Mouse (Mus musculus) brain, embryonic 18.5 days (tissue): ENCODE measurements at regions not wholly inside any gene's neighbourhood (a gene's known extent, or its start where the extent isn't known, plus 50 kb on each side); places are given as distances from the start of the nearest gene placed in this dataset.

Experiments
- DNase-seq: peaks from one replicate; pipeline ENCODE4 v3.0.0-alpha.2; 2012; ENCODE audit warnings: low read depth, low spot score

DNA sequence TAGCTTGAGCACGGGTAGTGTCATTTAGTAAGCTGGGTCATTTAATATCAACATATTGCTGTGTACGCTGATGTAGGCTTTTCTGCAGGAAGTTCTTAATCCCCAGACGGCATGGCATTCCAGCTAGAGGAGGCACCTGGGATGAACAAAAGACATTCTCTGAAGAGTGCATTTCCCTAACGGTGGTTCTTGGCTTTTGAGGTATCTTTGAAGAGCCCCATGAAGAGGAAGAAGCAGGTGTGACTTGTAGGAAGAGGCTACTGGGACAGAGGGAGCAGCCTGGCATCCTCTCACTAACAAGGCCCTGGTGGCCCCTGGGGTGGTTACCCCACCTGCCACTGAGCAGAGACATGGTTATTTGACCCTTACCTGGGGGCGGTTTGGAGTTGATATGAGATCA, 457.7 kb downstream of the Rnf144b start:
- no peak for DNase-seq

DNA sequence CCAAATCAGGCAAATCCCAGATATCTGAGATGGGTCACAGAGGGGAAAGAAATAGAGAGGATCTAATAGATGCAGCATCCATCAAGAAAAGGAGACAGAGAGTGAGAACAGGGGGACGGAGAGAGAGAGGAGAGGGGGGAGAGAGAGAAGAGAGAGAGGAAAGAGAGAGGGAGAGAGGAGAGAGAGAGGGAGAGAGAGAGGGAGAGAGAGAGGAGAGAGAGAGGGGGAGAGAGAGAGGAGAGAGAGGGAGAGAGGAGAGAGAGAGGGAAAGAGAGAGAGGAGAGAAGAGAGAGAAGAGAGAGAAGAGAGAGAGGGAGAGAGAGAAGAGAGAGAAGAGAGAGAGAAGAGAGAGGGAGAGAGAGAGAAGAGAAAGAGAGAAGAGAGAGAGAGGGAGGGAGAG, 462.7 kb downstream of the Rnf144b start:
- no peak for DNase-seq

DNA sequence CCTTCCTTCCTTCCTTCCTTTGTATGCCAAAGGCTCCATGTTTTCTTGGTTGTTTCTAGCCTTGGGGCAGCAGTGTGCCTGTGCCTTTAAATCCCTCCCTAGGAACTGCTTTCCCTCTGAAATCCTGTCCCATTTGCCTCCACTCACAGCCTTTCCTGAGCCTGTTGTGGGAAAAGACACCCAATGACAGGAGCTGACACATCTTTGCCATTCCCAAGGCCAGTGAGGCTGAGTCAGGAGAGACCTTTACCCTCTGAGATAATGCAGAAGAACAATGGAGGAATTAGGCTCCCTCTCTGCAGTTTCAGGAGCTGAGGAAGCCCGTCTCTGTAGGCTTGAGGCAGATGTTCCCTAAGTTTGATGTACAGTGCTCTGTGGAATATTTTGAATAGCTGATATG, 480.2 kb downstream of the Rnf144b start:
- DNase-seq = no peak

DNA sequence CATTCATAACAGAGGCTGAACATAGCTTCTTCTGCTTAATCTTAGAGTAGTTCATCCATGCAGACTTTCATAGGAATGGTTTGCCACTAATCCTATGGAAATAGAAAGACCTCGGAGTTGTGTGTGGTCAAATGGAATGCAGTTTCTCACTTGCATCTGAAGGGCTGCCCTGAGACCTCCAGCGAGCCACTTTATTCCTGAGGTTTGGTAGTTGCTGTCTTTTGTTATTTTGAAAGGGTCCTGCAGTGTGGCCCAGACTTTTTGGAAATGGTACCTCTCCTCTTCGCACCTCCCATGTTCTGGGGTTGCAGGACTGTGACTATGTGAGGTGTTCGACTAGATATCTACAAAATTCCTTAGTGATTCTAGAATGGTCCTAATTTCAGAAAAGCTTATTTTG, 489.0 kb downstream of the Rnf144b start:
- no peak for DNase-seq

DNA sequence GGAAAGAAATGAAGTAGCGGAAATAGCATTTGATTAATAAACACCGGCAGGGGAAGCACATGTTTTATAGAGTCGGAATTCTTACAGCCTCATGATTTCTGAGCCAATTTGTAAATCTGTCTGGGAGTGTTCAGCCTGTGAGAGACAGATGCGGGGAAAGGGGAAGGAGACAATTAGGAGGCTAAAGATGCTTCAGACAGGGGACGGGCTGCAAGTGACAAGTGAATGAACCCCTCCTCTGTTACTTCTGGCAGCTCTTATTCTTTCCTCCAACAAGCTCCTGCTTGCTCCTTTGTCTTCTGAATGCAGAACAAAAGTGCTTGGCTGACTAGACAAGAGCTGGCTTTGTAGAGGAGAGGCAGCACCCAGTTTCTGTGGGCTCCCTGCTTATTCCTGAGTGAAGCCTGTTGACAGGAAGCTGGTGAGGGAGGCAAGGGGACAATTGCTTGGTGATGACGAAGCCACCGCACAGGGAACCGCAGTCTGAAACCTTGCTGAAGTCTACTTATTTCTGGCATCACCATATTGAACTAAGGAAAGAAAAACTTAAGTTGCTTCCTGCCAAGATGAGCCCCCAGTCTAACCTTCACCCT, 514.2 kb downstream of the Rnf144b start:
- no peak for DNase-seq

DNA sequence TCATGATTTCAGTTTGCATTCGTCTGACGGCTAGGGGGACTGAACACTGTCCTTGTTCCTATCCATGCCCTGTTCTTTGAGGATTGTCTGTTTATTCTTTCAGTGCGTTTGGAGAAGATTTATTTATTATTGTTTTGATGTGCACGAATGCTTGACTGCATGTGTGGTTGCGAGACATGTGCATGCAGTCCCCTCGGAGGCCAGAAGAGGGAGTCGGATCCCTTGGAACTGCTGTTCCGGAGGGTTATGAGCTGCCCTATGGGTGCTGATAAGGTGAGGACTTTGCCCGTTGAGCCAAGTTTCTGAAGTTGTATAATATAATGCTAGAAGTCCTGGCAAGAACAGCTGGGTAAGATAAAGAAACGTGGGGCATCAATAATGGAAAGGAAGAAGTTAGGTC, 519.9 kb downstream of the Rnf144b start:
- DNase-seq = no peak

DNA sequence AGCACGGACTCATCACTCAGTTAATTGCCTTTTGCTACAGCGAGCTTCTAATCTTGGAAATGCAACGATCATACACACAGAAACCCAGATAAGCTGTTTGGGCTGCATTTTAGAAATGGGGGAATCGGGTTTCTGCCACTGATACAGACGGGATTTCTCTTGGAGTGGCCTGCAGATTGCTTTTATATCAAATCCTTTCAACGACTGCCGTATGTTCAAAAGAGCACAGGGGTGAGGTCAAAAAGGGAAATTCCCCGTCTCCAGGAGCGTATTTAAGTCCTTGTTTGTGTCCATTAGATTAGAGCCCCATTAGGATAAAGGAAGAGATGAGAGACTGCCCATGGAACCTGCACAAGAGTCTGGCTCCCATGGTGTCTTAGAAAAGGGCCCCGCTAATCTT, 522.6 kb downstream of the Rnf144b start:
- DNase-seq = no peak

DNA sequence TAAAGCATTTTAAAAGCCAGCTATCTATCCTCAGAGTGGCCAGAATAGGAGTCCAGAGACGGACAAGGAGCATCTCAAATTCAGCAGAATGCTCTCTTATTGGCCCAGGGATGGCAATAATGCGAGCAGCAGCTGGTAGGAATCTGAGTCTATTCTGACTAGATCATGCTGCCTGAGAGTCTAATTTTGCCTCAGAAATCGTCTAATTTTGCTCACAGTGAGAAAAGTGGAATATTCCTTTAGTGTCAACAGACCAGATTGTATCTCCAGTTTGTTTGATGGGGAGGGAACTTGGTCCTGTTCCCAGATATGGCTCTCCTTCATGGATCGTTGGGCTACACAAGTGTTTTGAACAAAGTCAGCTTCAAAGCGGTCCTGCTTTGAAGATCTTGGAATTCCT, 525.2 kb downstream of the Rnf144b start:
- DNase-seq = peak; percentile 43

DNA sequence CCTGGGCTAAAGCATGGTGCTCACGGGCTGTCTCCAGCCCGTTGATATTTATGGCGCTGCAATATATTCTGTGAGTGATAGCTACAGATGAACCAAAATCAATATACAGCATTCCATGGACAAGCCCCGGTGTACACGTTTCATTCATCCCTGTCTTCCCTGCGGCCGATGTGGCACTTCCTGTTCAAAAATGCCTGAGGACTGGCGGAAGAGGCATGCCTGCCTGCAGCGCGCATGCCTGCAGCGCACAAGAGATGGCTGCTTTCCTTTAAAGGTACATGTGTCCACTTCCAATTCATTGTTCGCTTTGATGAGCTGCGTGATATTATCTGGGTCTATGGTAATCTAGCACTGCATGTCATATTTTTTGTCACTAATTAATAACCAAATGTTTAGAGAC, 527.6 kb downstream of the Rnf144b start:
- DNase-seq = no peak

DNA sequence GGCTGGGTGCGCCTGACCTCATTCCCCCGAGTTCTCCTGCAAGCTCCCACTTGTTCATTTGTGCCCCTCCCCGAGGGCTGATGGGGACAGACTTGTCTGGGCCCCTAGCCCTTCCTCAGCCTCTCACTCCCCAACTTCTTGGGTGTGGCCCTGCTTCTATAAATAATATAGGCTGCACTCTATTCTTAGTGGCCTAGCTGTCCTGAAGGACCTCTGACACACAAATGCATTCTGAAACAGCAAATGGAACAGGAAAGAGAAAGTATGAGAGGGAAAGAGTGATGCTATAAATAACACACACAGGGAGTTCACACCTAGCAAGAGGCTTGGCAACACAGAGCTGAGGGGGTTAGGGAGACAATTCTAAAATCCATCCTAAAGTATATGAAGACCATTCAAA, 544.0 kb downstream of the Rnf144b start:
- DNase-seq = no peak

DNA sequence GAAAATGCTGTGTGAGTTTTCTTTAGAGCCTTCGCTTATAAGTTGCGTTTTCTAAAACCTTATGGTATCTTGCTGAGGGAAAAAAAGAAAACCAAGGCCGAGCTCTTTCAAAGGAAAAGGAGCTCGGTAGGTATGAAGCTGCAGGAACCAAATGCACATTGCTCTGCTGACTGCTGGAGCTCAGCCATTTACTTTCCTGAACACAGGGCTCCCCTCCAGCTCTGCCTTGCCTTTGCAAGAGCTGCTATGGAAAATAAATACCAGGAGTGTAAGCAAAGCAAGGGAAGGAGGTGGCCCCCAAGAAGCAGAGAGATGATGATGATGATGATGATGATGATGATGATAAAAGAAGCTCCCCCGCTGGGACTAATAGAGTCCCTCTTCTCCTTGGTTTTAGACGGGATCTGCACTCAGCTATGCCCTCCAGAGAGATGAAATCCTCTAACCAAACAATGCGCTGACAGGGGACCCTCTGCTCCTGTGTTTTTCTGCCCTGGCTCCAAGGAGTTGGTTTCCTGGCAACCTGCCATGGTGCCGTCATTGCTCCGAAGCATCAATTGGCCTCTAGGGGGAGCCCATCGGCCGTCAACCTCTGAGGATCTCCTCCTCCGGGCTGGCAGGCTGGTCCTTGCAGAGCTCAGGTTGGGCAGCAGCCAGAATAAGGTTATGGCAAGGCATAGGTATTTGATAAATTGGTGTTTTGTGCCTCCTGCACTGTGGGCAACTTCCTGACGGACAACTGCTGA, 544.7 kb downstream of the Rnf144b start:
- DNase-seq = peak; percentile 66

DNA sequence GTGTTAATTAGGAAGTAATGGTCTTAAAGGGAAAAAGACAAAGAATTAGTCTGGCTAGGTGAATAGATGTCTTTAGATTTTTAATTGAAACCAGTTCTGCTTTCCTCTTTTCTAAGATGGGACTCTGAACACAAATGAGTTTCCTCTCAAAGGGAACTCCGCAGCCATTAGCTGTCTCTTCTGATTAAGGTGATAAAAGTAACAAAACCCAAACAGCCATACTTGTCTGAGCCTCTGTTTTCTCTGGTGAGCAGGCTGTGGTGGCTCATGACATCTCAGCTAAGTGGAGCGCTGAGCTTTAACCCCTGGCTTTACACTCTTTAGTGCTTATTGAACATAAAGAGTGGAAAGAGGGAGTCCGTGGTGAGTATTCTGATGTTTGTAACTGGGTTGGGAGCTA, 565.7 kb downstream of the Rnf144b start:
- no peak for DNase-seq

DNA sequence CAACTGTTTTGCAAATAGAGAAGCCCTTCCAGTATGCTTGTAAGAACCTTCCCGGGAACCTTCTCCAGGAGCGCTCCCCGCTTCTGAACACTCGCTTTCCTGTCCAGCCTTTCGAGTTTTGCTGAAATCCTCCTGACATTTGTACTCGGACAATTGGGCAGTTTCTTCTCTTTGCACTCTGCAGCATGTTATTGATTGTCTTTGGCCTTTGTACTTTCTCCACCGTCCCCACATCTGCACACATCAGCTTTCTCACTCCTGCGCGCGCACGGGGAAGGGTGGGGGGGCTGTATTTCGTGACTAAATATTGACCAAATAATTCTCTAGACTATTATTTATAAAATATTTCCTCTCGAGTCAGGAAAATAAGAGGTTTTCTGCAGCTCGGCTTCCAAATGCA, 567.2 kb upstream of the Id4 start:
- no peak for DNase-seq

DNA sequence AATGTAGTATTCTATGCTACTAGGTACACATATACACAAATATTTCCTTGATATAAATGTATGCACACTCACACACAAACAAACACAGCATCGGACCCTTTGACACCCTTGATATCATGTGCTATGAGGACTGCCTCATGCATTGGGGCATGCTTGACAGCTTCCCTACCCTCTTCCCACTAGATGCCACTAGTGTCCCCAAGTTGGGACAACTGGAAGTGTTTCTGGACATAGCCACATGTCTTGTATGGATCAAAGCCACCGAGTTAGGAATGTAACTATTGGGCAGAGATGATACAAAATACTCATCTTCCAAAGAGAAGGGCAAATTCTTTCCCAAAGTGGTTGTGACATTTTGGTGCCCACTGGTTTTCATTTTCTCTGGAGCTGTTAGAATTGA, 565.2 kb upstream of the Id4 start:
- DNase-seq = no peak

DNA sequence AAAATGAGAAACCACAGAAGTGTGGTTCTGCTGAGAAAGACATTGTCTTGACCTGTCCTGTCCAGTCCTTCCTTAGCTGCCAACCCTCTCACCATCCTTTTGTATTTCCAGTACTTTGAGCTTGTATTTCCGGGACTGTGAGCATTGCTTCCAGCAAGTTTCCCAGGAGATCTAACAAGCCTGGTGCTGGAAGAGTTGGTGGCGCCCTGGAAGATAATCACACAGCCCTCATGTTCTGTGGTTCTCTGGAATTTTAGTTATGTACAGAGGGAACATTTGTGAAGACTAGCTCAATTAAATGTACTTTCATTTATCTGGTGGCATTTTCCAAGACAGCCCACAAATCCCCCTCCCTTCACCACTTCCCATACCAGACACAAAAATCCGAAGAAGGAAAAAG, 560.5 kb upstream of the Id4 start:
- no peak for DNase-seq

DNA sequence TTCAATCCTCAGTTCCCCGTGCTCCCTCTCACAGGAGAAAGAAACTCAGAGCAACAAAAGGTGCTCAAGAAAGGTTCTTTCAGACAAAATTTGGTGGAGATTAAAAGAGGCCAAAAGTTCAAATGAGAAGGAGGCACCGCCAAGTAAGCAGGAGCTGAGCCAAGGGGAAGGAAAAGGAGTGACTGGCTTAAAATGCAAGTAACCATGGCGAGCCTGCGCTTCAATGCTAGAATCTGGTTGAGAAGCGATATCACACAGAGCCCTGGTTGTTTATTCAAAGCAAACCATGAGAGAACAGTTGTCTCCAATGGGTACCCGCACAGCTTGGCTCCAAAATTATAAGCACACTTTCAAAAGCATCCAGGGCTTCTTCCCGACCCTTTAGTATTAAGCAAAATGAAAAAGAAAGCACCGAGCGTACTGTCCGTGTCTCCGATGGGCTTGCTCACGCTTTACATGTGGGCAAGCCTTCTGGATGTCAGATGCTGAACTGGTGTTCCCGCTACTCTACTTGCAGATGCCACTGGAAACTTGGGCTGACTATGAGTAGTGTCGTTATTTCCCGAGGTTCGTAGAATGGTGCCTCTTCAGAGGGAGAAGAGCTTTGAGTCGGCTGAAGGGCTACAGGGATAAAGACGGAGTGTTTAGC, 552.9 kb upstream of the Id4 start:
- DNase-seq = peak; percentile 42

DNA sequence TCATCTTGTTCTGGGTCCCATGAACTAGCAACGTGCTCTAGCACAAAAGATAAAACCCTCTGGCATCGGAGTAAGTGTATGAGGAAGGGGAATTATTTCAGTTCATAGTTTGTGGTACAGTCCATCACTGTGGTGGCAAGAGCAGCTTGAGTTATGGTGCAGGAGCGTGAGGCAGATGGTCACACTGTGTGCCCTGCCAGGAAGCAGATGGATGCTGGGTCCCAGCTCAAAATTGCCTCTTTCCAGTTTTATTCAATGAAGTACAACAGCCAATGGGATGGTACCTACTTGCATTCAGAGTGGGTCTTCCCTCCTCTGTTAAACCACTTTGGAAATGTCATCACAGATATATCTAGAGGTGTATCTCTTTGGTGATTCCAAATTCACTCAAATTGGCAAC, 551.7 kb upstream of the Id4 start:
- no peak for DNase-seq

DNA sequence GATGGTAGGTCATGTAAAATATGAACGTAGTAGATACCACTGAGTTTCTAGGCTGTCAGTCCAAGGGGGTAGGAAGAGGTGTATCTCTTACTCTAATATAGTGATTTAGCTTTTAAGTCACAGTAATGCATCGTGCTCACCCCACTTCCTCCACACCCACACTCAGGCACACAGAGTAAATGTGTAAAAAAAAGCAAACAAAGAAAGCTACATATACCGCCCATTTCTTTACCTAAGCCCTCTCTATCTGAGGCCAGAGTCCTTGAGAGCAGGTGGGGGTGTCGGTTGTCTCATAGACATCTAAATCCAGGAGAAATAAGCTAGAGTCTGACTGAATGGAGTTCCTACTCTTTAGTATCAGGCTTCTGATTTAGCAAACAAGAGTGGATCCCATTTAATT, 548.5 kb upstream of the Id4 start:
- no peak for DNase-seq

DNA sequence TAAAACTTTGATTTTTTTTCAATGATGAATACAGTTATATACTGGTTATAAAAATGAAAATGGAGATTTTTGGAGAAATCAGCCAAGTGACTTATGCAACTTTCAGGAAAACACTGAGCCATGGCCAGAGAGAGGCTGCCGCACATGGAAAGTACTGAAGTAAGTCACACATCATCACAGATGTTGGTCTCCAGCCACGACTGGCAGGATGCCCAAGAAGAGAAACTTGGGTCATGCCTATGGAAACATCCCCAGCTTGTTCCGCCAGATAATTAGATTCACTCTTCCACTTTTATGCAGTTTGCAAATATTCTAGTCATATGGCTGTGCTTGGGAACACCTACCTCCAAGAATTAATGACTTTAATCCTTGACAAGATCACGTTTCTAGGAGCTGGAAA, 544.8 kb upstream of the Id4 start:
- DNase-seq = no peak

DNA sequence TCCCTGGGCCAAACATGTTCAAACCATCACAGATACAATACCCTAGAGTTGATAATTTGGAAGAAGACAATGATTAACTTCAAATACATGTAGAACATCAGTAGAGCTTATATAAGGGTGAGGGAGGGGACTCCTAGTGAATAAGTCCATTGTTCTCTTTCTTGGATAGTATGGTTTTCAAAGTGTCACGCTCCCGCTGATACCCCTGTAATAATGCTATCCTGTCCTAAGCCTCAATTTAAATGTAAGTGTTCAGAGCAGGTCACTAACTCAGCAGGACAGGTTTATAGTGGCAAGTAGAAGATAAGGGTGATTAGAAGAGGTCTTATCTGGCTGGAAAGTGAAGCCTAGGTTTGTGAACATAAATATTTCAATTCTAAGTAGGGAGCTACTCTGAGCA, 540.4 kb upstream of the Id4 start:
- no peak for DNase-seq

DNA sequence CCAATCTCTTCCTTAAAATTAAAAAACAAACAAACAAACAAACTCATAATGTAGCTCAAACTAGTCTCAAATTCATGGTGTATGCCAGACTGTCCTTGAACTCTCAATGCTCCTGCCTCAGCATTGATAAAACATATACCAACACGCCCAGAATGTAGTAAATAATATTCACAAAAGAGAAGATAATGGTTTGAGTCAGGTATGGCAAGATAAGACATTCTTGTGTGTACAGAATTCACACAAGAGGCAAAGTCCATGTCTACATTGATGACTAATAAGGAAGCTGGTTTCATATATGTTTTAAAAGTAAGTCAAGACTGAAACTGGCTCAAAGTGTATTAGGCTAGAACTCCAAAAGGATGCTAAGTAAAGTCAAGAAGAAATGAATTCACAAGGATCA, 526.6 kb upstream of the Id4 start:
- no peak for DNase-seq

DNA sequence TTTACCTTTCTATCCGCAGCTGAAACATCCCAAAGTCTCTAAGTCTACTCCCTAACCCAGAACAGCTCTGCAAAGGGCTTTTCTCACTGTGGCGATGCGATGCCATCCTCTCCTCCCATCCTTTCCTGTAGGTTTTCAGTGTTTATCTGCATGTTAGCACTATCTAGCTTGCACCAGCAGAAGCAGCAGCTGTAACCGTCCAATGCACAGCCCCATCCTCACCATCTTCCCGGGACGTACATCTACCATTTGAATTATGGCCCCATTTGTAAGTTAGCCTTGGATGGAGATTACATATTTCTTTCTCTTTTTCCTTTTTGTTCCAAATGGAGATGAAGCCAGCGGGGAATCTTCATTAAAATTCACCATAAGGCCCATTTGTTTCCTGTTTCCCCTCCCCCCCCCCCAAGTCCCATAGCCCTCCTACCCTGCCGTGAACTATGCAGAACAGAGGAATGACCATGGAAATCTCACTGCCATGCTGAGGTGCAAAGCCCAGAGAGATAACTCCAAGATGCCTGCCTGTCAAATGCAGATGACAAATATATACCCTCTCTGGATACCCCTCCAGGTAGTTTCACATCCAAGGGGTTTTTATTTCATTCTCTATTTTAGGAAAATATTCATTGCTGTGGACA, 525.5 kb upstream of the Id4 start:
- no peak for DNase-seq

DNA sequence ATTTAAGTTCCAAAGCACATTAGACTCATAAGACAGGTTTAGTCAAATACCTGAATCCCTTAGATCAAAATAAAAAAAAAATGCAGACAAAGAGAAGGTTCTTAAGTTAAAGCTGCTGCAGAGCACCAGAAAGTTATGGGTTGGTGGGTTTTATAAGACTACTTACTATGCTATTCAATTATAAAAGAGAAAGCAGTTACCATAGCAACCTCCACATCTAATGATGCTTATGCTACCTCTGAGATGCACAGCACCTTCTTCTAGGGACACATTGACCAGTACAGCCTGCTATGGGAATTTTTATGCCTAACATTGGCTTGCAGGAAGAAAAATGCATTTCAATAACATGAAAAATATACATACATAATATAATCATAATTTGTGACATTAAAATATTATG, 512.1 kb upstream of the Id4 start:
- no peak for DNase-seq
